Mouse (Mus musculus) urinary bladder, postnatal 14 days (tissue): ENCODE results near the gene Nsl1.

Experiments used
- DNase-seq: peaks from one replicate; pipeline ENCODE4 v3.0.0; 2021; ENCODE audit warnings: low spot score

Nsl1 gene

DNA sequence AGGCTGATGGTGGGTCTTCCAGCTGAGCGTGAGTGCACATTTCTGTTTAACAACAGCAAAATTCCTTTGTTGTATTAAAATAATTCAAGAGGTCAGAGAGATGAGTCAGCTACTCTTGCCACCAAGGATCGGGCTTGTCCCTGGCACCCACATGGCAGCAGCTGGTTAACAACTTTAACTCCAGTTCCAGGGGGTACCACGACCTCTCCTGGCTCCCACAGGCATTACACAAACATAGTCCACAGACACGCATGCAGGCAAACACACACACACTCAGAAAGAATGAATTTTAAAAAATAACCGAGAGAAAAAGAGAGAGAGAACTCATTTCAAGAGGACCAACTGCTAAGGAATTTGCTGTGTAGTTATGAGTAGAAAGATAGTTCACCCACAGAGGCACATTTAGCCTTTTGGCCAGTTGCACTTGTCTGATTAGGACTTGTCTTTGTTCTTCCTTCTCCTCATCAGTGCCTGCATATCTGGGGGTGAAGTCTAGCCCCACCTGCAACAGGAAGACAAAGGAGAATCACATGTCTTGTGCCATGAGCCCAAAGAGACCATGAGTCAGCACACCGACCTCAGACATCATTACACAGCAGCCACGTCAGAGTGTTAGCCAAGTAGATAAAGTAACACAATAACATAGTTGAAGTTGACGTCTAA, 7.8 kb upstream of the Nsl1 start:
- no peak for DNase-seq

DNA sequence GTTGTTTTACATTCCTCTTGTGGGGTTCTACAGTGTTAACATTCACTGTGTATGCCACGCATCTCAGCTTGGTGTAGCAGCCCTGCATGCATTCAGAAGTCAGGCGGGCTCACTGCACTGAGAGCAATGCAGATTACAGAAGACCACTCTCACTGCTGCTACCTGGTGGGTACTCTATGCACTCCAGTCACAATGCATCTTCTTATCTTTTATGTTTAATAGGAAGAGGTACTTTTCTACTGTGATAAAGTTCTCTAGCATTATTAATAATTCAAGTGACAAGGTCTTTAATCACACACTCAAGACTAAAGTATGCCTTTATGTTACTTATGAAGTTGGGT, 7.3 kb upstream of the Nsl1 start:
- no peak for DNase-seq

DNA sequence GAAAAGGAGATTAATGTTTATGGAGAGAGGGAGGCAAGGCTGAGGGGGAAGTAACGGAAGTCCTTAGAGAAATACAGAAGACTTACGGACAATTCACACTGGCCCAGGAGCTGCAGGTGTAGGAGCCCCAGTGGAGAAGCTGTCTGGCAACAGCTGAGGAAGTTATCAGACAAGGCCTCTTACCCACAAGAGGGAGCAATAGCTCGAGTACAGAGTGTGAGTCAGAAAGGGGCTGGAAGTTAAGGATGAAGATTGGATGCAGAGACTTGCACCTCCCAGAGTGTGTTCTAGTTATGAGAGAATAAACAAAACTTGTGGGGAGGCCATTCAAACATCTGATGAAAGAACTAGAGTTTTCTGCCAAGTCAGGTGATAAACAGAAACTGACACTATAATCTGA, 5.4 kb upstream of the Nsl1 start:
- DNase-seq = no peak

DNA sequence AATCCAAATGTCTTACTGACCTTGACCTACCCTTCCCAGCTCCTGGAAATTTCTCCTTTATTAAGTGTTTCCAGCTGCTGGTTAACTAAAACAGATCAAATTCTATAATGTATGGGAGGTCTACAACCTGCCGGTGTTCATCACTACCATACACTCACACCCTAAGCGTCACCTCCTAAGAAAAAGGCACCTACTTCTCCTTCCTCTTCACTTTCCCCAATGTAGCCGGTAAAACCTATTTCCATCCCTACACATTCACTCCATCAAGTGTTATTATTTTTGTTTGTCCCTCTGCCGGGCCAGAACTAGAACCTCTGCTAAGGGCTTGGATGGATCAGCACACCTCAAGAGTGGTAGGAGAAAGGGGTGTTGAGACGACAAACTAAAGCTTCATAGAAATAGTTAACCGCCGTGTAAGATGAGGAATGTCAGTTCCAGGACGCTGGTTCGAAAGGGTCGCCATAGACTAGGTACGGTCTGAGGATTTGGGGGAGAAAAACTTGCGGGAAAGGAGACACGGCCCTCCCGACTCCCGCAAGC, 501 bp upstream of the Nsl1 start:
- no peak for DNase-seq

DNA sequence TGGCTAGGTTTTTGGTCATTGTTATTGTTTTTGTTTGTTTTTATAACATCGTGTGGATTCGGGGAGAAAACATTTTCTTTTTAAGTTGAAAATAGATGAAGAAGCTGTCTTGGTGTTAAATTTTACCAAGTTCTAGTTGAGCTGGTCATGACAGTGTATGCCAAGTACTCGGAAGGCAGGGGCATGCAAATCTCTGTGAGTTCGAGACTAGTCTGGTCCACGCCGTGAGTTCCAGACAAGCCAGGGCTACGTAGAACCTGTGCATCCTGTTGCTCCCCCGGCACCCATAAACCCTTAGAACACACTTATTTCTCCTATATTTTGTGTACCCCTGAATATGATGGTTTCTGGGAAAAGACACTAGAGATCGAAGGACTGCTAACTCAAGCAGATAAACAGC, 888 bp downstream of the Nsl1 start:
- no peak for DNase-seq

DNA sequence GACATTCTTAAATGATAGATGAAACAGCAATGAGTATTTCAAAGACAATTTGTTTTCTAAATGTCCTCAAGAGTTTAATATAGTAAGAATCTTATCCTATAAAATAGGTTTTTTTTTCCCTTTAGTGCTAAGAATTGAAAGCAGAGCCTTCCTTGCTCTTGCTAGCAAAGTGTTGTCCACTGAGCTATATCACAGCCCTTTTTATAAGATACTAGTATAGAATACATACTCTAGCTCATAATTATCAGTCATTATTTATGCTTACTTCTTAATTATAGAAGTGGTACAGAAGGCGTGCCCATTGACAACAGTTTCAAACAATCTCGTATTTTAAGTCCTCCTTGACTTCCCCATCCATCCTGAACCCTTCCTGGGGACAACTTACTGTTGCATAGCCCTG, 1.7 kb downstream of the Nsl1 start:
- DNase-seq = no peak

DNA sequence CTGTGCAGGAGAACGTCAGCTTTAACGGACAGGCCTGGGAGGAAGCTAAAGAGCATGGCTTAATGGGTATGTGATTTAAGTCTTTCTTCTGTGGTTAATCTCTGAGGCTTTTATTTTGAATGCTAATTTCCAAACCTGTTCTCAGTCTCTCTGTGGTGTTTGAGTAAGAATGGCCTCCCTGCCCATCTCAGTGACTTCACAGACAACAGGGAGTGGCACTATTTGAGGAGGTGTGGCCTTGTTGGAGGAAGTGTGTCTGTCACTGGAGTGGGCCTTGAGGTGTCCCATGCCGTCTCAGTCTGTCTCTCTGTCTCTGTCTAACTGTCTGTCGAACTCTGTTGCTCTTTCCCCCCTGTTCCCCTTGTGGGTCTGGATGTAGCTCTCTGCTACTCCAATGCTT, 2.4 kb downstream of the Nsl1 start:
- DNase-seq = no peak

DNA sequence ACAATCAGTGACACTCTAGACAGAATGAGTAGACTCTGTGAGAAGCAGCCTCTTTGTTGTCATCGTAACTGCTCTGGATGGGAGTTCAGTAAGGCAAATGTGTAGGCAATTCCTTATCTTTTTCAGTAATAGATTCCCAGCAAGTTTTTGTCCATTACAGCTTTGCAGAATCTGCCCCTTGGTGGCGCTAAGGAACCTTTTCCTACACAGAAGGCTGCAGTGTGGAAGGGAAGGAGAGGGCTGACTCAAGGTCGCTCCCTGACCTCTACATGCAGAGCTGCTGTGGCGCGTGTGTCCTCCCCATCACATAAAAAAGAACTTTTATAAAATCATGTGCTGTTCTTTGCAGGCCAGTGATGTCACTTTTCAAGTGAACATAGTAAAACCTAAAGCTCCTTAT, 5.6 kb downstream of the Nsl1 start:
- DNase-seq = no peak

DNA sequence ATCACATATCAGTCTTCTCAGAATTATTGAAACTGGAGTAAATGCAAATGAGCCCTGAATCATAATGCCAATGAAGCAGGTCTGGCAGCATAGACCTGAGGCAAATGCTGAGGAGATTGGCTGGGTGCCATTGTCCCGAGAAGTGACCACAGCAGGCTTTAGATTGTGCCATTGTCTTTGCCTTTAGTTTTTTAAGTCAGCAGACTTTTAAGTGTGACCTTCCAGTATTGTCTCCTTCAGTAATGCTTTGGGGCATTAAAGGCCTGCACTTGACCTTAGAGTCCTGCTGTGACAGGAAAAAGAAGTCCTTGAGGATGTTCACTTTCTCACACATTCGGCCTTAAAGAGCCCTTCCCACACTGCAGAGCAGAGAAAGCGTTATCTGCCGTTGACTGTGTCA, 7.4 kb downstream of the Nsl1 start:
- no peak for DNase-seq

DNA sequence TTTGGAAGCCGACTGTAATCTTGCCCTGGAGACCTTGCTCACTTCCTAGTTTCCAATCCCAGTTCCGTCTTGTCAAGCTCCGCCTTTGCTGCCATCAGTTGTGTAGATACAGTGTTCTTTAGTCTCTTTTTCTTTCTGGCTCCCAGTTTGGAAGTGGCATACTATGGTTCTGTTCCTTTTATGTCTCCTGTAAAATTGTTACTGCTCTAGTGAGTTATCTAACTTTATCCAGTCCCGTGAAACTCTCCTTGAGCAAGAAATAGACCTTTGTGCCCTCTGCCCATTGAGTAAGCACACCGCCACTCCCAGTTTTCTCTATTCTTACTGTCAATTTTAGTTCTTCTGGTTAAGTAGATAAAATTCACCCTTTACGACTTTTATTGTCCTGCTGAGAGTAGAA, 8.8 kb downstream of the Nsl1 start:
- DNase-seq = no peak

DNA sequence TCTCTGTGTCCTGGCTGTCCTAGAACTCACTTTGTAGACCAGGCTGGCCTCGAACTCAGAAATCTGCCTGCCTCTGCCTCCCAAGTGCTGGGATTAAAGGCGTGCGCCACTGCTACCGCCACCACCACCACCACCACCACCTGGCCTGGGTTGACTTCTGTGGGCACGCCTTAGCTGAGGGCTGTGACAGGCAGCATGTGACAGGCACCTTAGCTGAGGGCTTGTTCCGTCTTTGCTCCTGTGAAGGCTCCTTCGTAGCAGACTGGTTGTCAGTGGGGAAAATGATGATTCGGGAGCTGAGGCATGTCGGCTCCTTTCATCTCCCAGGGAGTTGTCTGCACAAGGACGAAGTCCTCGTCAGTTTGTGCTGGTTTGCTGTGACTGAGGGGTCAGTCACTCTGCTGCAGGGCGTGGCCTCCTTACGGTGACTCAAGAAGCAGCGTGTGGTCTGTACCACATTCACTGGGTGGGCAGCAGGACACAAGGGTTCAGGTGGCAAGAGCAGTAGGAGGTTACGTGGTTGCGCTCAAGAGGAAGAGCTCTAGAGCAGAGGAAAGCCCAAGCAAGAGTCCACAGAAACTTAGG, 9.6 kb downstream of the Nsl1 start:
- no peak for DNase-seq

DNA sequence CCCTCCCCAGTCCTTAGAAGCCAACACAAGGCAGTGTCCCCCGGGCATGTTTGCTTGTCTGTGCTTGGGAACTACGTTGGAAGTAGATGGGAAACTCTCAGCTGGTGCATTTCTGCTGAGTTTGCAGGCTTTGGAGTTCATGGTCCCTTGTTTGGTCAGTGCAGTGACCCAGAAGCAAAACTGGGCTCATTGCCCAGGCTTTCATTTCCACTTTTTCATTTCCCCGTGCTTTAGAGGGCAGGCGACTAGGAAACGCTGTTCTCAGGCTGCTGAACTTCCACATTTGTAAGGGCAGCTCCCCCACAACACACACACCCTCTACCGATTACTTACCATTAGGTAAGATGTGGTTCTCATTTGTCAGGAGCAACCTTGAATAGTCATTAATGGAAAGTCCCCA, 10.2 kb downstream of the Nsl1 start:
- DNase-seq = peak; percentile 38

DNA sequence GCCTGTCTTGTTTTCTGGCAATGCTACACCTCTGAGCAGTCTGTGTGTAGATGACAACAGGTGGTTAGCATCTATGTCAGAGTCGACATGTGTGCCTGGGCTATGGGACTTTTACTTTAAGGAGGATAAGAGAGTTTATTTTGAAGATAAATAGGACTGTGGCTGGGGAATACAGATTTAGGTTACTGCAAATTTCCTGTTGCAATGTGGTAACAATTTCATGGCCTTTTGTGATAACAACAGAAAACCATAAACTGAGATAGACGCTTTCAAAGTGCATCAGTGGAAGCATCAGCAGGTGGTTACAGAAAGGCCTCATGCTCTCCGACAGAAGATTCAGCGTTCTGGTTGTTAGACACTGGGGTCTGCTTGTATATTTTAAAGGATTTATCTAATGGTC, 10.7 kb downstream of the Nsl1 start:
- DNase-seq = no peak

DNA sequence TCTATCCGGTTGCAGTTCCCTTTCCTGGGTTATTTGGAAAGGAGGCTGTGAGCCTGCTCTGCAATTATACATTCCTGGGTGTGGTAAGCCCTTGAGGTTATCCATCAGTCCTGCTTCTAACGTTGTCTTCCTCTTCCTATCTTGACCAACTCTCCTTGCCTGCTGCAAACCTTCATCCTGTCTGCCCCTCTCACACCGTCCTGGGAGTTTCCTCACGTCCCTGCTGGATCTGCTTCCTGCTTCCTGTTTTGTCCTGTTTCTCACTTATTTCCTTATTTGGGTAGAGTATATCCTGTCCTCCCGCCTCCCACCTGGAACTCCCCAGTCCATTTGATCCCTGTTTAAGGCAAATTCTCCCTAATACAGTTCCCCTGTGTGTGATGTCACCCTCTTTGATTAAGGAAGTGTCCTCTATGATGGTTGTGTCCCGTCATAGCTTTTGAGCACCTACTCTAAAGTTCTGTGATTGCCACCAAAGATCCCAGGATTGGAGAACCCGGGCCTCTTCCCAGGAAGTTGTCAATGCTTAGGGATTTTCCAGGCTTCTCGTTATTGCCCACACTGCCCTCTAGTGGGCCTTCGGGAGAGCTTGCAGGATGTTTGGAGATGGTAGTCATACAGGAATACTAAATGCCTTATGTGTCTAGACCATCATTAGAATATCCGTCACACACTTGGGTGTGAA, 12.5 kb downstream of the Nsl1 start:
- DNase-seq = peak; percentile 55

DNA sequence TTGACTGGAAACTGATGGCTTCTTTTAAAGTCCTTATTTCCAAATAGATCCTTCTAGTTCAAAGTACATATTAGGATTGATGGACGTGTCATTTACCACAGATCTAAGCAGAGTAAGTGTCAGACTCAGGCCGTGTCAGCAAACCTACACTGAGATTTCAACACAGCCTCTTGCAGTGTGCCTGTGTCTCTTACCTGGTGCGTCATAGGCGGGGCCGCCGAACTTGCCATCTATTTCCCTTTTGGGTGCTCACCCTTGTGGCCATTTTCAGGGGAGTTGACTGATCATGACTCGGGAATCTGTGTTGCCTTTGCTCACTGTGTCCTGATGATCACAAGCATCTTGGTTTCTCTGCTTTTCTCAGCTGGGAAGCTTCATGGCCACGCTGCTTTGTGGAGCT, 20.4 kb downstream of the Nsl1 start:
- DNase-seq = no peak

DNA sequence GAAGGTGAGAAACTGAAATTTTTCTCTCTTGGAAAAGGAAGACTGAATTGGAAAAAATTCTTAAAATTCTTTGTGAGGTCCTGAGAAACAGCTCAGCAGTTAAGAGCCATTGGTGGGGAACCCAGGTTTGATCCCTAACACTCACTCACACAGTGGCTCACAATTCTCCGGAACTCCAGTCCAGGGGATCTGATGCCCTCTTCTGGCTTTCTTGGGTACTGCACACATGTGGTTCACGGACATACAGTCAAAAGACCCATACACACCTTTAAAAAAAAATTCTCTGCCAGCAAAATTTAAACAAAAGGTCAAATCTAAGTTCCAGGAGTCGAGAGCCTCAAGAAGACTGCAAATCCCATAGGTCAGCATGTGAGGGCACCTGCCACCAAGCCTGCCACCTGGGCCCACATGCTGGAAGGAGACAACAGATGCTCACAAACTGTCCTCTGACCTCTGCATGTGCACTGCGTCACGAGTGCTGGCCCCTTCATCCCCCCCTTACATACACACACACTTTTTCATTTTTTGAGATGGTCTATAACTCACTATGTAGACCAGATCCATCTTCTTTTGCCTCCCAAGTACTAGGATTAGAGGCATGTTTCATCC, 22.2 kb downstream of the Nsl1 start:
- DNase-seq = peak; percentile 70

DNA sequence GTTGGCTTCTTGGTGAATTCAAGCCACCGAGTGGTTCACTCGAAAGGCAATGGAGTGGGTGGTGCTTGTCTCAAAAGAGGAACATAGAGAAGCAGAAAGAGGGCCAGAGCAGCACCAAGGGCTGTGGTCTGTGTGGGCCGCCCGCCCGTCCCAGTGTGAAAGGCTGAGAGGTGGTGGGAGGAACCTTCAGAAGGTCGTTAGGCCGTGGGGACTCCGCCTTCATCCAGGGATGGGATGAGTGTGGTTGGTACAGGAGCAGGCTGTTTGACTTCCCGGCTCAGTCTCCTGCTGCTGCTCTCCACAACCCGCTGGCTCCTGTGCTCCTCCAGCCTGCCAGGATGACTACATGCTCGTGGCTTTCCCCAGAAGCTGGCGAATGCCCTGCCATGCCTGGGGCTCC, 22.8 kb downstream of the Nsl1 start:
- DNase-seq = no peak

DNA sequence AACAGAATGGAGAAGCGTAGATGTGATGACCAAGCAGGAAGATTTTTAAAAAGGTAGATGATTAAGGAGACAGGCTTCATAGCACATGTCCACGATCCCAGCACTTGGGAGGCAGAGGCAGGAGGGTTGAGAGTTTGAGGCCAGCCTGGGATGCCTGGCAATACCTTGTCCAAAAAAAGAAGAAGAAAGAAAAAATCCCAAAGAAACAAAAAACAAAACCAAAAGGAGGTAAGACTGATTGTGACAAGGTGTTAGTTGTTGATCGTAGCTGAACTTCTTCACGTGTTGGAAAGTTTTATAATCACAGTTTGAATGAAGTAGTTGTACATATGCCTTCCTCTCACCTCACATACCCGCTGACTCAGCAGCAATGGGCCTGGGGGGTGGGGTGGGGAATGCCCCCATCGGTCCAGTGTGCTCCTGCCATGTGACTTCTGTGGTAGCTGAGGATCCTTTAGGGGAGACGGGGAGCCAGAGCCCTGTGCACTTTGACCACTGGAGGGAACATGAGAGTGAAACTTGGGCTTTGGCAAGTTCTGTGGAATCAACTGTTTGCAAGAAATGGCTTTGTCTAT, 23.6 kb downstream of the Nsl1 start:
- no peak for DNase-seq

DNA sequence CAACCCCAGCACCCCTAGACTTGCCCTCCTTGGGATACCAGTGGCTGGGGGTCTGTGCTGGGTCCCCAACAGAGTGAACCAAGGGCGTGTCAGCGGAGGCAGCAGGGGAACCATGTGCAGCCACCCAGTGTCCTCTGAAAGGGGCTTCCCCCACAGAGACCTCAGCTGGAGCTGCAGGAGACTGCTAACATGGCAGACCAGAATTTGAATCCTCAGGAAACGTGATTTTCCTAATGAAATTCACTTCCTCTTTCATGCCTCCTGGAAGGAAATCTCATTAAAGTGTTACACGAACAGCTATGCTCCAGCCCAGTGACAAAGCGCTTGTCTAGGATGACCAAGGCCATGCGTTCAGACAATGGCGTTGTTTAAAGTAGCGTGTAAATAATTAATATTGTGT, 24.1 kb downstream of the Nsl1 start:
- no peak for DNase-seq

DNA sequence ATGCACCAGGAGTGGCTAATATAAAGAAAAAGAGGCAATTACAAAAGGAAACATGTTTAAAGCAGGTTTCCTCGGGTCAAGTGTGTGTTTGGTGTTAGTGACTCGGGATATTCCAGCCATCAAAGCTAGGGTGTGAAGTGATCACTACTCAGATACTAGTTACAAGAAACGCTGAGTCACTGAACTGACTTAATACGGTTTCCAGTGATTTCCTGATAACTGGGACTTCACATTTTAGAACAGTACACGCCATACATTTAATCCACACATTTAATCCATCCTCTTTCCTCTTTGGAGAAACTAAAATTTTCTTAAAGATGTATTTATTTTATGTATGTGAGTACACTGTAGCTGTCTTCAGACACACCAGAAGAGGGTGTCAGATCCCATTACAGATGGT, 25.1 kb downstream of the Nsl1 start:
- no peak for DNase-seq

DNA sequence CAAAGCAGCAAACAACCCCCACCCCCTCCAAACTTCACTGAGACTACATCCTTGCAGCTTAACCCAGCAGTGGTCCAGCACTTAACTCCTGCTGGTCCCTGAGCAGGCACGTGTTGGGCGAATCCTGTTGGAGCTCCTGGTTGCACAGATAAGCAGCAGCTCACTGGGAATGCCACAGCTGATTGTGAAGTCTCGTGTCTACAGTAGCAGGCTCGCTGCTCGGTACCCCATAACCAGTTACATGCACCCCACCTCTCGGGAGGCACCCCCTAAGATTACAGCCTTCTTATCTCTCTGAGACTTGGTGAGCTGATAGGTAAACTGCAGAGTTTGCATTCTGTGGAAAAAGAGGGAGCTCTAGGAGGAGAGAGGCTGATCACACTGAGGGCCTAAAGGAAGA, 26.5 kb downstream of the Nsl1 start:
- no peak for DNase-seq

DNA sequence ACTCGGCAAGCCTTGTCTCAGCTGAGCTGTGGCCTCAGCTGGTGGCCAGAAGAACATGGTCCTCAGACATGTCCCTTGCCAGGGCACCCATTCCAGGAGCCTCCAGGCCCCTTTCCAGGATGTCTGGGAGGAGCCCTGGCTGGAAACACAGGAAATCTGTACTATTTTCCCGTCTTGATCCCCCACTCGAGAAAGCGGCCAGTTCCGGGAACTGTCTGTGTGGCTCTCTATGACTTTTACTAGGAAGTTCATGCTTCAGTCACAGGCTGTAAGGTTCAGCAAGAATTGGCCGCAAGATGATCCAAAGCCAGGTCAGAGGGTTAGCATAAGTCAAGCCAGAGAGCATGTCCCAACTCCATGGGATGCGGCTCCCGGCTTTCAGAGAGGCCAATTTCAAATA, 29.2 kb downstream of the Nsl1 start:
- no peak for DNase-seq

DNA sequence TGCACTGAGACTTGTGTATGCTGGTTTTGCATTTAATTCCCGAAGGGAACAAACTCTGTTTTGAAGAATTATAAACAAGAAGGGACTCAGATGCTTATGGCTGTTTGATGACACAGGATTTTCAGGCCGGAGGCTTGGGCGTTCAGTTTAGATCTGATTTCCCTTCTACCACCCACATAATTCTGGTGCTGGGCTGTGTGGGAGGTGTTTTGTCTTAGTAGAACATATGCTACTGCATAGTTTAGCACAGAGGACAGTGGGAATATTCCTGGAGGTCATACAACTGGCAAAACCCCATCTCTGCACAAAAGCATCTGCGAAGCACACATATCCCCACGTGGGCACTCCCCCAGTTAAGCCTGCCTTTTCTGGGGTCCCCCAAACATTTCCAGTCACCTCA, 30.8 kb downstream of the Nsl1 start:
- DNase-seq = no peak
